Mouse (Mus musculus): ENCODE measurements at regions not wholly inside any gene's neighbourhood (a gene's known extent, or its start where the extent isn't known, plus 50 kb on each side); places are given as distances from the start of the nearest gene placed in this dataset.
"Not testable (repeated sequence)": the region's sequence is repeated elsewhere in the genome, so short reads cannot be mapped to it uniquely, and the experiment has no call there.

- intact Hi-C loops (cut with DNase I) = no loop called here
- DNase-seq = no peak
These were observed 101.5 kb upstream of the Fam84a start for GRCm38 (mm10) chr12:14253336-14253735.

GRCm38 (mm10) chr12:14250124-14250523 is 98.3 kb upstream of the Fam84a start:
- DNase-seq = no peak
- intact Hi-C loops (cut with DNase I) = no loop called here

GRCm38 (mm10) chr12:14242720-14243119 is 90.9 kb upstream of the Fam84a start:
- intact Hi-C loops (cut with DNase I); DNase-seq: not testable (repeated sequence)

- intact Hi-C loops (cut with DNase I) = no loop called here
- no peak for DNase-seq
These were observed 85.8 kb upstream of the Fam84a start for GRCm38 (mm10) chr12:14237699-14238098.

GRCm38 (mm10) chr12:14235351-14235750 is 83.5 kb upstream of the Fam84a start:
- no peak for DNase-seq
- intact Hi-C loops (cut with DNase I) = no loop called here

- no peak for DNase-seq
- intact Hi-C loops (cut with DNase I) = no loop called here
These were observed 60.8 kb upstream of the Fam84a start for GRCm38 (mm10) chr12:14212618-14213017.

- no peak for DNase-seq
These were observed 58.0 kb upstream of the Fam84a start for GRCm38 (mm10) chr12:14209881-14210280.

GRCm38 (mm10) chr12:14207288-14207687 is 55.4 kb upstream of the Fam84a start:
- no peak for DNase-seq

More at GRCm38 (mm10) chr12:14209881-14210280, 58.0 kb upstream of the Fam84a start:
- intact Hi-C loops (cut with DNase I) = no loop called here

GRCm38 (mm10) chr12:14204491-14204890 is 52.6 kb upstream of the Fam84a start:
- no peak for DNase-seq
- intact Hi-C loops (cut with DNase I) = no loop called here

More at GRCm38 (mm10) chr12:14207288-14207687, 55.4 kb upstream of the Fam84a start:
- intact Hi-C loops (cut with DNase I) = no loop called here

Data from heart, postnatal 36 days (tissue).